In genomic region chr14:60592339-60592738, GRCm38 (mm10) we compare ENCODE assay signal across 15 mouse cellular contexts. TPM values are rescaled to one million over a fixed set of nuclear protein-coding genes. Genes with fewer than 3 reads are reported as not detected.
DNase-seq lines count a peak whose midpoint lies in the region; ATAC-seq and TF ChIP-seq lines count a peak whose summit lies in the region.
"Had no signal": no experiment of that assay in that cellular context is flagged by ENCODE, and none has a peak within 500 bp of the region (broad histone marks: within the 10 kb centered on the region; RNA-seq: fewer than 3 reads in every experiment).

No protein-coding gene starts in this region.

- no peak for TF ChIP-seq EP300 in heart, postnatal 0 days (IDR thresholded peaks at IDR 0.05; ENCODE audit: low read depth)

- 56% methylated on average over 5 of the region's 5 CpGs for WGBS in heart, postnatal 0 days
- WGBS in lung, embryonic 15.5 days: 25% methylated on average over 5 of the region's 5 CpGs
- WGBS in embryonic facial prominence, embryonic 13.5 days: 58% methylated on average over 5 of the region's 5 CpGs

- H3K36me3 ChIP-seq in heart, postnatal 0 days (replicated peaks; ENCODE audit: control insufficient read depth, insufficient read depth, low read length): no peaks in the 10 kb centered on the region
- no peaks in the 10 kb centered on the region for H3K36me3 ChIP-seq in lung, embryonic 15.5 days
- no peaks in the 10 kb centered on the region for H3K36me3 ChIP-seq in embryonic facial prominence, embryonic 13.5 days
- no peaks in the 10 kb centered on the region for H3K36me3 ChIP-seq in splenic B cell, adult 2 months (ENCODE audit: control insufficient read depth, insufficient read depth, low read length, poor library complexity, severe bottlenecking)
- H3K36me3 ChIP-seq: forebrain, embryonic 12.5 days; hindbrain, embryonic 15.5 days; limb, embryonic 10.5 days; midbrain, embryonic 13.5 days had no signal

- no peaks in the 10 kb centered on the region for H3K27me3 ChIP-seq in heart, postnatal 0 days (ENCODE audit: control insufficient read depth, insufficient read depth, low read length)
- H3K27me3 ChIP-seq in lung, embryonic 15.5 days: no peaks in the 10 kb centered on the region
- H3K27me3 ChIP-seq in embryonic facial prominence, embryonic 13.5 days: no peaks in the 10 kb centered on the region
- H3K27me3 ChIP-seq in splenic B cell, adult 2 months (ENCODE audit: control insufficient read depth, insufficient read depth, low read length, poor library complexity, severe bottlenecking): no peaks in the 10 kb centered on the region
- H3K27me3 ChIP-seq: forebrain, embryonic 12.5 days; hindbrain, embryonic 15.5 days; midbrain, embryonic 13.5 days had no signal

- no peak overlapping the region for H3K4me3 ChIP-seq in heart, postnatal 0 days (ENCODE audit: low read depth, low read length)
- H3K4me3 ChIP-seq in lung, embryonic 15.5 days: no peak overlapping the region
- no peak overlapping the region for H3K4me3 ChIP-seq in embryonic facial prominence, embryonic 13.5 days
- H3K4me3 ChIP-seq: forebrain, embryonic 12.5 days; hindbrain, embryonic 15.5 days; limb, embryonic 10.5 days; midbrain, embryonic 13.5 days had no signal

- peaks cover 16% of the 10 kb centered on the region for H3K4me1 ChIP-seq in heart, postnatal 0 days (ENCODE audit: control insufficient read depth, insufficient read depth)
- peaks cover 46% of the 10 kb centered on the region for H3K4me1 ChIP-seq in lung, embryonic 15.5 days
- peaks cover 31% of the 10 kb centered on the region for H3K4me1 ChIP-seq in embryonic facial prominence, embryonic 13.5 days

- no peaks in the 10 kb centered on the region for H3K9me3 ChIP-seq in heart, postnatal 0 days (replicated peaks; ENCODE audit: control insufficient read depth, low read length)
- H3K9me3 ChIP-seq in lung, embryonic 15.5 days: no peaks in the 10 kb centered on the region
- no peaks in the 10 kb centered on the region for H3K9me3 ChIP-seq in embryonic facial prominence, embryonic 13.5 days
- H3K9me3 ChIP-seq: forebrain, embryonic 12.5 days; hindbrain, embryonic 15.5 days; limb, embryonic 10.5 days; midbrain, embryonic 13.5 days had no signal

- no peak for DNase-seq in heart, postnatal 0 days (ENCODE audit: low spot score)
- DNase-seq in heart, adult 8-10 months (ENCODE audit: low spot score): no peak
- no peak for DNase-seq in lung, postnatal 14 days
- DNase-seq in splenic B cell, adult 2 months (ENCODE audit: low read depth, low spot score): peak; percentile 3
- DNase-seq in cerebellum, adult 18-20 months: no peak
- DNase-seq: cerebellum, adult 9-11 months; thymus, adult 2 months had no signal

- no peak overlapping the region for H3K9ac ChIP-seq in heart, postnatal 0 days (replicated peaks; ENCODE audit: low read depth, low read length)
- no peak overlapping the region for H3K9ac ChIP-seq in lung, embryonic 15.5 days
- no peak overlapping the region for H3K9ac ChIP-seq in embryonic facial prominence, embryonic 13.5 days
- H3K9ac ChIP-seq: forebrain, embryonic 12.5 days; hindbrain, embryonic 15.5 days; liver, embryonic 14.5 days; midbrain, embryonic 13.5 days had no signal

- 0 out of 2 replicates have a peak overlapping the region, but pooled peaks have one; percentile 19 for H3K27ac ChIP-seq in heart, postnatal 0 days (ENCODE audit: low read depth)
- H3K27ac ChIP-seq in lung, embryonic 15.5 days: peak overlapping the region; percentile 84
- H3K27ac ChIP-seq in embryonic facial prominence, embryonic 13.5 days: peak overlapping the region; percentile 75; the same call in 1 of the 2 replicates
- H3K27ac ChIP-seq: hindbrain, embryonic 15.5 days; limb, embryonic 10.5 days; liver, embryonic 14.5 days; midbrain, embryonic 13.5 days had no signal

- no peak for TF ChIP-seq CTCF in heart, postnatal 0 days (IDR thresholded peaks at IDR 0.05; ENCODE audit: low read depth)

- ATAC-seq in heart, postnatal 0 days (ENCODE audit: insufficient read depth, low read depth): no peak
- no peak for ATAC-seq in lung, embryonic 15.5 days (ENCODE audit: borderline replicate concordance, extremely low read depth, low FRiP score, low TSS enrichment)
- no peak for ATAC-seq in embryonic facial prominence, embryonic 13.5 days (ENCODE audit: insufficient number of reproducible peaks, insufficient read depth, low FRiP score, low TSS enrichment, low read depth)
- ATAC-seq: midbrain, embryonic 13.5 days; Patski had no signal

- H3K4me2 ChIP-seq in heart, postnatal 0 days (ENCODE audit: low read depth, low read length): no peak overlapping the region
- H3K4me2 ChIP-seq in lung, embryonic 15.5 days: no peak overlapping the region
- no peak overlapping the region for H3K4me2 ChIP-seq in embryonic facial prominence, embryonic 13.5 days
- H3K4me2 ChIP-seq: forebrain, embryonic 12.5 days; hindbrain, embryonic 15.5 days; midbrain, embryonic 13.5 days had no signal

RNA-seq across cellular contexts. Expression of gene Spata13, which starts 41.5 kb away (rescaled TPM):
- total RNA-seq in heart, postnatal 0 days (2014; rRNA removed; ENCODE audit: low replicate concordance): 28.2 and 50.9 TPM in 2 replicates
- polyA plus RNA-seq in heart, postnatal 0 days (2015; fragmentation: Nextera tagmentation; extraction: Ambion mirVana): 9.5 and 13.9 TPM in 2 replicates
- 10 to 100 TPM; 11.3 to 15.0 (median 13.6) TPM for total RNA-seq in heart, adult 8-10 months (2022)
- polyA plus RNA-seq in lung, embryonic 15.5 days (2015; fragmentation: Nextera tagmentation; extraction: Ambion mirVana): 16.1 and 18.1 TPM in 2 replicates
- polyA plus RNA-seq in embryonic facial prominence, embryonic 13.5 days (2015; fragmentation: Nextera tagmentation; extraction: Ambion mirVana): 15.8 and 17.8 TPM in 2 replicates

Comparison
In these comparisons a context has a peak if more than half of its experiments do, and no peak if none do; other contexts are left out.
1. H3K27ac ChIP-seq: peak in every context shown above with its lines; median percentile 84 in lung, embryonic 15.5 days; 75 in embryonic facial prominence, embryonic 13.5 days; 19 in heart, postnatal 0 days.